Mouse (Mus musculus): ENCODE results near the gene Cyp4v3. TPM values are rescaled to one million over a fixed set of nuclear protein-coding genes. Genes with fewer than 3 reads are reported as not detected.
"Not testable (repeated sequence)": the region's sequence is repeated elsewhere in the genome, so short reads cannot be mapped to it uniquely, and the experiment has no call there.

Gene Cyp4v3
- polyA plus RNA-seq, 1 experiment, result 61.2 TPM

- TF ChIP-seq POLR2A (IDR thresholded peaks at IDR 0.05; ENCODE audit: borderline replicate concordance, low read depth, low read length) (no peak), CTCF (IDR thresholded peaks at IDR 0.05; ENCODE audit: low read depth, low read length) (no peak)
- H3K27ac ChIP-seq (ENCODE audit: insufficient read depth, low read depth, low read length), result no peak overlapping the region
- H3K4me3 ChIP-seq (ENCODE audit: insufficient read depth, low read length), result peak overlapping the region; percentile 59
- no peaks in the 10 kb centered on the region for H3K4me1 ChIP-seq (ENCODE audit: control insufficient read depth, insufficient read depth, low read length)
These were observed 25.3 kb upstream of the Cyp4v3 start for GRCm38 (mm10) chr8:45358132-45358918.

- Histone ChIP-seq H3K4me1 (ENCODE audit: control insufficient read depth, insufficient read depth, low read length) (no peaks in the 10 kb centered on the region), H3K4me3 (ENCODE audit: insufficient read depth, low read length) (no peak overlapping the region), H3K27ac (ENCODE audit: insufficient read depth, low read depth, low read length) (no peak overlapping the region)
- TF ChIP-seq CTCF (IDR thresholded peaks at IDR 0.05; ENCODE audit: low read depth, low read length), result no peak
- no peak for TF ChIP-seq POLR2A (IDR thresholded peaks at IDR 0.05; ENCODE audit: borderline replicate concordance, low read depth, low read length)
These were observed 22.8 kb upstream of the Cyp4v3 start for GRCm38 (mm10) chr8:45355809-45356208.

- H3K4me1 ChIP-seq (ENCODE audit: control insufficient read depth, insufficient read depth, low read length), result no peaks in the 10 kb centered on the region
- no peak overlapping the region for H3K4me3 ChIP-seq (ENCODE audit: insufficient read depth, low read length)
- H3K27ac ChIP-seq (ENCODE audit: insufficient read depth, low read depth, low read length), result no peak overlapping the region
- peak; percentile 38; the same call in 1 of the 2 replicates for TF ChIP-seq CTCF (IDR thresholded peaks at IDR 0.05; ENCODE audit: low read depth, low read length)
- TF ChIP-seq POLR2A (IDR thresholded peaks at IDR 0.05; ENCODE audit: borderline replicate concordance, low read depth, low read length), result no peak
These were observed 12.0 kb upstream of the Cyp4v3 start for GRCm38 (mm10) chr8:45345031-45345430.

GRCm38 (mm10) chr8:45344298-45344697 lies 11.3 kb upstream of the Cyp4v3 start:
- H3K4me3 ChIP-seq (ENCODE audit: insufficient read depth, low read length), result no peak overlapping the region
- no peak for TF ChIP-seq POLR2A (IDR thresholded peaks at IDR 0.05; ENCODE audit: borderline replicate concordance, low read depth, low read length)
- TF ChIP-seq CTCF (IDR thresholded peaks at IDR 0.05; ENCODE audit: low read depth, low read length), result no peak
- no peaks in the 10 kb centered on the region for H3K4me1 ChIP-seq (ENCODE audit: control insufficient read depth, insufficient read depth, low read length)
- no peak overlapping the region for H3K27ac ChIP-seq (ENCODE audit: insufficient read depth, low read depth, low read length)

GRCm38 (mm10) chr8:45341630-45342628 lies 8.9 kb upstream of the Cyp4v3 start:
- H3K4me1 ChIP-seq (ENCODE audit: control insufficient read depth, insufficient read depth, low read length), result no peaks in the 10 kb centered on the region
- no peak overlapping the region for H3K27ac ChIP-seq (ENCODE audit: insufficient read depth, low read depth, low read length)
- TF ChIP-seq POLR2A (IDR thresholded peaks at IDR 0.05; ENCODE audit: borderline replicate concordance, low read depth, low read length) (no peak), CTCF (IDR thresholded peaks at IDR 0.05; ENCODE audit: low read depth, low read length) (no peak)
- no peak overlapping the region for H3K4me3 ChIP-seq (ENCODE audit: insufficient read depth, low read length)

GRCm38 (mm10) chr8:45333493-45333892 lies 477 bp upstream of the Cyp4v3 start:
- Histone ChIP-seq H3K27ac (ENCODE audit: insufficient read depth, low read depth, low read length) (peak overlapping the region; percentile 94), H3K4me3 (ENCODE audit: insufficient read depth, low read length) (peak overlapping the region; percentile 90), H3K4me1 (ENCODE audit: control insufficient read depth, insufficient read depth, low read length) (peaks cover 15% of the 10 kb centered on the region)
- TF ChIP-seq CTCF (IDR thresholded peaks at IDR 0.05; ENCODE audit: low read depth, low read length), result no peak
- no peak for TF ChIP-seq POLR2A (IDR thresholded peaks at IDR 0.05; ENCODE audit: borderline replicate concordance, low read depth, low read length)

- TF ChIP-seq CTCF (IDR thresholded peaks at IDR 0.05; ENCODE audit: low read depth, low read length) (no peak), POLR2A (IDR thresholded peaks at IDR 0.05; ENCODE audit: borderline replicate concordance, low read depth, low read length) (no peak)
- H3K4me3 ChIP-seq (ENCODE audit: insufficient read depth, low read length), result peak overlapping the region; percentile 22
- H3K27ac ChIP-seq (ENCODE audit: insufficient read depth, low read depth, low read length), result peak overlapping the region; percentile 50
- H3K4me1 ChIP-seq (ENCODE audit: control insufficient read depth, insufficient read depth, low read length), result peaks cover 15% of the 10 kb centered on the region
These were observed 2.2 kb downstream of the Cyp4v3 start for GRCm38 (mm10) chr8:45330856-45331255.

- no peak overlapping the region for H3K4me3 ChIP-seq (ENCODE audit: insufficient read depth, low read length)
- no peak overlapping the region for H3K27ac ChIP-seq (ENCODE audit: insufficient read depth, low read depth, low read length)
- H3K4me1 ChIP-seq (ENCODE audit: control insufficient read depth, insufficient read depth, low read length), result peaks cover 15% of the 10 kb centered on the region
- no peak for TF ChIP-seq POLR2A (IDR thresholded peaks at IDR 0.05; ENCODE audit: borderline replicate concordance, low read depth, low read length)
- TF ChIP-seq CTCF (IDR thresholded peaks at IDR 0.05; ENCODE audit: low read depth, low read length), result no peak
These were observed 3.6 kb downstream of the Cyp4v3 start for GRCm38 (mm10) chr8:45329206-45329980.

- H3K4me1 ChIP-seq (ENCODE audit: control insufficient read depth, insufficient read depth, low read length); H3K4me3 ChIP-seq (ENCODE audit: insufficient read depth, low read length); H3K27ac ChIP-seq (ENCODE audit: insufficient read depth, low read depth, low read length): not testable (repeated sequence)
These were observed 5.9 kb downstream of the Cyp4v3 start for GRCm38 (mm10) chr8:45327076-45327475.
